1 mouse cellular context compared by ENCODE assay signal in the genomic region with DNA sequence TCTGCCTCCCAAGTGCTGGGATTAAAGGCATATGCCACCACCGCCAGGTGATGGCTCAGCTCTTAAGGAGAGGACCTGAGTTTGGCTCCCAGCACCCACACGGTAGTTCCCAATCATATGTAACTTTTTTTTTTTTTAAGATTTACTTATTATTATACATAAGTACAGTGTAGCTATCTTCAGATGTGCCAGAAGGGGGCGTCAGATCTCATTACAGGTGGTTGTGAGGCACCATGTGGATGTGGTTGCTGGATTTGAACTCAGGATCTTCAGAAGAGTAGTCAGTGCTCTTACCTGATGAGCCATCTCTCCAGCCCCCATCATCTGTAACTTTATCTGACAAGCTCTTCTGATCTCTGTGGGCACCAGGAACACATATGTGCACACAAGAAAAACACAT.
A peak's percentile ranks its signal among the peaks of the same experiment; 100 is the strongest.
TF ChIP-seq lines count a peak whose summit lies in the region.

No protein-coding gene starts in this region.

TF ChIP-seq in CH12.LX, 34 proteins besides CTCF, POLR2A, EP300 and RAD21:
- TF ChIP-seq MYC (IDR thresholded peaks at IDR 0.05; ENCODE audit: low read depth, low read length) = 0 out of 2 replicates have a peak, but pooled peaks have one; percentile 30
- TF ChIP-seq ETS1 (conservative IDR thresholded peaks at IDR 0.05; ENCODE audit: low read depth, low read length) = no peak
- no peak for TF ChIP-seq GABPA (IDR thresholded peaks at IDR 0.05; ENCODE audit: insufficient replicate concordance, low read depth, low read length)
- 0 out of 2 replicates have a peak, but pooled peaks have one; percentile 5 for TF ChIP-seq SMC3 (IDR thresholded peaks at IDR 0.05; ENCODE audit: low read depth, low read length)
- TF ChIP-seq ZNF384 (IDR thresholded peaks at IDR 0.05; ENCODE audit: low read depth, low read length) = 0 out of 2 replicates have a peak, but pooled peaks have one; percentile 7
- no peak for TF ChIP-seq PAX5 (IDR thresholded peaks at IDR 0.05; ENCODE audit: low read length)
